Mouse (Mus musculus) lung, postnatal 0 days (tissue): ENCODE results near the gene Mfsd12.

Source experiments
- CTCF ChIP-seq: IDR thresholded peaks from 2 replicates; pipeline ENCODE4 v1.5.1; 2016; ENCODE audit warnings: antibody characterized with exemption, mild to moderate bottlenecking
- EP300 ChIP-seq: IDR thresholded peaks from 2 replicates; pipeline ENCODE4 v1.6.1; 2016; ENCODE audit warnings: antibody characterized with exemption, mild to moderate bottlenecking, control low read depth

DNA sequence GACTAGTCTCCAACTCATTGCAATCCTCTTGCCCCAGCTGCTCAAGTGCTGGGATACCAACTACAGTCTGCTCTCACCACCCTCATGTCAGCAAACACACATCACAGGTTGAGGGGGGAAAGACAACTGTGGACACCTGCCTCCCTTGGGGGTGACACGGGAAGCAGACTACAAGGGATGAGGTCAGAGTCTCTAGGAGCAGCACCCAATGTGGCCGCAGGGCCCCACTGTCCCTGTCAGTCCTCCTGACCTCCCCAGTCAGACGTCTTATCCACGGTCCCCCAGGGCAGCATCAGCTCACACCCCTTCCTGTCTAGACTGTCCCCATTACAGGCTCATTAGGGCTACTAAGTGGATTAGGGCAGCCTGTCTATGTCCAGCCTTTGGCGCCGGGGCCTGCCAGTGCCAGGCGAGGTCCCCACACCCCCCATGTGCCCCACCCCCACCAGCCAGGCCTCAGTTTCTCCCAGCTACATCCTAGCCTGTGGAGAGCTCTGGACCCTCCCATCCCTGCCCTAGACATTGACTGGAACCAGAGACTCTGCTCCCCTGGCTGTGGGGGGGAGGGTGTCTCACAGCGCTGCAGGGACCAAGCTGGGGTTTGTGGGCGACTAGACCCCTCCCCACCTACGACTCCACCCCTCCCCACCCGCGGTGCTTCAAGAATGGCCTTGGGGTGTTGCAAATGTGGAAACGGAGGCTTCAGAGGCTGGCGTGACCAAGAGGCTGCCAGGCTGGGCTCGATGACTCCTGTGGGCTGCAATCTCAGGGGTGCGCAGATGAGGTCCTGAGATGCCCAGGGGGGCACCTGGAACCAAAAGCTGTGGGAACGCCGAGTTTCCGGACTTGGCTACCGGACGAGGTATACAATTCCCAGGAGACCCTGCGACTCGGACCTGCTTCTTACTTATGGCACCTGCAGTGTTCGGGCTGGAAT lies 49.5 kb downstream of the Mfsd12 start:
- TF ChIP-seq CTCF (no peak), EP300 (no peak)
